Mouse (Mus musculus): ENCODE results near the gene Itgb4.

- no peak for TF ChIP-seq EP300 (optimal IDR thresholded peaks at IDR 0.05)
- no peak for TF ChIP-seq CTCF (IDR thresholded peaks at IDR 0.05; ENCODE audit: low read depth)
Observed at GRCm38 (mm10) chr11:115995256-115995655, 20.7 kb downstream of the Itgb4 start.
